Comparison of ENCODE assay signal across 10 mouse cellular contexts in genomic region chr12:54186926-54187623, GRCm38 (mm10). TPM values are rescaled to one million over a fixed set of nuclear protein-coding genes. Genes with fewer than 3 reads are reported as not detected.
DNase-seq lines count a peak whose midpoint lies in the region; ATAC-seq and TF ChIP-seq lines count a peak whose summit lies in the region.
"Had no signal": no experiment of that assay in that cellular context is flagged by ENCODE, and none has a peak within 500 bp of the region (broad histone marks: within the 10 kb centered on the region; RNA-seq: fewer than 3 reads in every experiment).

No protein-coding gene starts in this region.

- 0 out of 2 replicates have a peak, but pooled peaks cover 3% of the 10 kb centered on the region for H3K9me3 ChIP-seq in heart, embryonic 12.5 days (replicated peaks)
- H3K9me3 ChIP-seq in intestine, postnatal 0 days (ENCODE audit: control insufficient read depth): no peaks in the 10 kb centered on the region
- H3K9me3 ChIP-seq: hindbrain, embryonic 15.5 days; neural tube, embryonic 12.5 days had no signal

- intact Hi-C loops in heart, postnatal 10 days (cut with DNase I): no loop called here
- intact Hi-C loops in left cerebral cortex, adult 2 months (cut with DNase I): no loop called here

- H3K36me3 ChIP-seq in heart, embryonic 12.5 days: 0 out of 2 replicates have a peak, but pooled peaks cover 4% of the 10 kb centered on the region
- H3K36me3 ChIP-seq in intestine, postnatal 0 days (ENCODE audit: control insufficient read depth, insufficient read depth): peaks cover 16% of the 10 kb centered on the region
- H3K36me3 ChIP-seq: hindbrain, embryonic 15.5 days; neural tube, embryonic 12.5 days had no signal

- DNase-seq in heart, postnatal 10 days: no peak
- DNase-seq in 3134 (ENCODE audit: extremely low read depth, insufficient read length, low spot score): peak; percentile 70
- DNase-seq in left cerebral cortex, adult 2 months (ENCODE audit: extremely low spot score in 1 of 2, low spot score in 2 of 2): no peak
- no peak for DNase-seq in cerebellum, adult 9-11 months
- no peak for DNase-seq in spleen, postnatal 4 days (ENCODE audit: low spot score in 2 of 2)

- H3K4me1 ChIP-seq in heart, embryonic 12.5 days (replicated peaks): peaks cover 25% of the 10 kb centered on the region
- H3K4me1 ChIP-seq in bone marrow, adult 2 months (ENCODE audit: control insufficient read depth, insufficient read depth, low read length): peaks cover 12% of the 10 kb centered on the region
- 0 out of 2 replicates have a peak, but pooled peaks cover 6% of the 10 kb centered on the region for H3K4me1 ChIP-seq in intestine, postnatal 0 days (replicated peaks; ENCODE audit: control insufficient read depth, insufficient read depth, low read length)

- TF ChIP-seq POLR2A in bone marrow, adult 2 months (IDR thresholded peaks at IDR 0.05; ENCODE audit: borderline replicate concordance, control insufficient read depth, low read depth, low read length): no peak

- no peak overlapping the region for H3K9ac ChIP-seq in heart, embryonic 12.5 days
- no peak overlapping the region for H3K9ac ChIP-seq in intestine, postnatal 0 days (ENCODE audit: low read depth, low read length)
- H3K9ac ChIP-seq: hindbrain, embryonic 15.5 days; neural tube, embryonic 12.5 days had no signal

- no peak overlapping the region for H3K4me3 ChIP-seq in heart, embryonic 12.5 days
- no peak overlapping the region for H3K4me3 ChIP-seq in bone marrow, adult 2 months (replicated peaks; ENCODE audit: control insufficient read depth, low read depth, low read length)
- no peak overlapping the region for H3K4me3 ChIP-seq in intestine, postnatal 0 days (ENCODE audit: low read depth, low read length)
- H3K4me3 ChIP-seq in left cerebral cortex, adult 2 months: no peak overlapping the region
- H3K4me3 ChIP-seq: hindbrain, embryonic 15.5 days; neural tube, embryonic 12.5 days had no signal

- TF ChIP-seq CTCF in bone marrow, adult 2 months (IDR thresholded peaks at IDR 0.05; ENCODE audit: control insufficient read depth, insufficient read depth, low read length): no peak
- no peak for TF ChIP-seq CTCF in intestine, postnatal 0 days (IDR thresholded peaks at IDR 0.05; ENCODE audit: low read depth)
- no peak for TF ChIP-seq CTCF in left cerebral cortex, adult 2 months (IDR thresholded peaks at IDR 0.05)

- H3K4me2 ChIP-seq in heart, embryonic 12.5 days: no peak overlapping the region
- H3K4me2 ChIP-seq in intestine, postnatal 0 days (replicated peaks; ENCODE audit: low read depth): peak overlapping the region; percentile 17; the same call in 1 of the 2 replicates
- H3K4me2 ChIP-seq: hindbrain, embryonic 15.5 days; neural tube, embryonic 12.5 days had no signal

- WGBS in heart, embryonic 12.5 days: 51% methylated on average over 14 of the region's 14 CpGs
- 5% methylated on average over 14 of the region's 14 CpGs for WGBS in bone marrow, adult 2 months
- 42% methylated on average over 14 of the region's 14 CpGs for WGBS in intestine, postnatal 0 days

- no peak for ATAC-seq in heart, embryonic 12.5 days (ENCODE audit: insufficient number of reproducible peaks, low FRiP score)
- ATAC-seq in intestine, postnatal 0 days: no peak

- H3K27me3 ChIP-seq in heart, embryonic 12.5 days (replicated peaks): no peaks in the 10 kb centered on the region
- no peaks in the 10 kb centered on the region for H3K27me3 ChIP-seq in intestine, postnatal 0 days (replicated peaks; ENCODE audit: control insufficient read depth, insufficient read depth, low read length)
- H3K27me3 ChIP-seq: hindbrain, embryonic 15.5 days; neural tube, embryonic 12.5 days had no signal

- H3K27ac ChIP-seq in heart, embryonic 12.5 days (ENCODE audit: poor library complexity, severe bottlenecking): peak overlapping the region; percentile 52; the same call in 1 of the 2 replicates
- peak overlapping the region; percentile 3; the same call in 1 of the 2 replicates for H3K27ac ChIP-seq in bone marrow, adult 2 months (ENCODE audit: control insufficient read depth, insufficient read depth, low read depth, low read length, poor library complexity)
- peak overlapping the region; percentile 51 for H3K27ac ChIP-seq in intestine, postnatal 0 days (ENCODE audit: low read depth, low read length)
- H3K27ac ChIP-seq in left cerebral cortex, adult 2 months: no peak overlapping the region
- H3K27ac ChIP-seq: hindbrain, embryonic 15.5 days; neural tube, embryonic 12.5 days had no signal

RNA-seq across cellular contexts. Expression of gene Egln3, which starts 16.6 kb away (rescaled TPM):
- 7.4 and 7.5 TPM in 2 replicates for polyA plus RNA-seq in heart, embryonic 12.5 days (2016; fragmentation: Nextera tagmentation; extraction: Ambion mirVana)
- total RNA-seq in heart, postnatal 10 days (2021): 10 to 100 TPM; 39.0 to 49.5 TPM
- 0.72 and 1.9 TPM in 2 replicates for polyA plus RNA-seq in bone marrow, adult 2 months (2011; ENCODE audit: insufficient read depth, insufficient read length, low replicate concordance, missing spikeins)
- 39.2 and 41.9 TPM in 2 replicates for polyA plus RNA-seq in intestine, postnatal 0 days (2015; fragmentation: Nextera tagmentation; extraction: Ambion mirVana)
- 10 to 100 TPM; 10.1 to 11.5 TPM for total RNA-seq in left cerebral cortex, adult 2 months (2021)
